Mouse (Mus musculus) testis, postnatal 10 days (tissue): ENCODE data around the gene AW209491.

Source experiments
- DNase-seq: peaks from one replicate; pipeline ENCODE4 v3.0.0; 2021; ENCODE audit warnings: low spot score

AW209491 gene

GRCm38 (mm10) chr13:14629726-14630641 is at the start of gene AW209491:
Gene AW209491 (plus strand): TSS chr13:14630154.
- DNase-seq, result peak; percentile 94

- no peak for DNase-seq
Observed at GRCm38 (mm10) chr13:14580392-14580791, 49.6 kb upstream of the AW209491 start.

- DNase-seq, result no peak
Observed at GRCm38 (mm10) chr13:14602744-14603143, 27.2 kb upstream of the AW209491 start.

GRCm38 (mm10) chr13:14607616-14608015 is 22.3 kb upstream of the AW209491 start:
- no peak for DNase-seq

- no peak for DNase-seq
Observed at GRCm38 (mm10) chr13:14612463-14612862, 17.5 kb upstream of the AW209491 start.

GRCm38 (mm10) chr13:14612926-14613529 is 16.9 kb upstream of the AW209491 start, which contains the start of the genes Mrpl32 and Psma2:
Gene Mrpl32 (minus strand): TSS chr13:14613165.
Gene Psma2 (plus strand): TSS chr13:14613240.
- peak; percentile 97 for DNase-seq

- no peak for DNase-seq
Observed at GRCm38 (mm10) chr13:14613553-14613952, 16.4 kb upstream of the AW209491 start.

- peak; percentile 78 for DNase-seq
Observed at GRCm38 (mm10) chr13:14618724-14619123, 11.2 kb upstream of the AW209491 start.

- no peak for DNase-seq
Observed at GRCm38 (mm10) chr13:14639998-14640397, 10.0 kb downstream of the AW209491 start.

GRCm38 (mm10) chr13:14649301-14649700 is 19.3 kb downstream of the AW209491 start:
- DNase-seq, result no peak

- DNase-seq, result no peak
Observed at GRCm38 (mm10) chr13:14667107-14667506, 37.2 kb downstream of the AW209491 start.

- no peak for DNase-seq
Observed at GRCm38 (mm10) chr13:14670342-14670741, 40.4 kb downstream of the AW209491 start.
